Mouse (Mus musculus) myocyte (in vitro differentiated cells): Measurements from ENCODE around the gene Dysf.

Experiments
- CEBPB ChIP-seq: IDR thresholded peaks from 2 replicates; pipeline ENCODE4 v1.6.1; 2011; ENCODE audit warnings: mild to moderate bottlenecking, moderate library complexity; ENCODE audit not compliant: poor library complexity, insufficient read depth, severe bottlenecking
- MAX ChIP-seq: IDR thresholded peaks from one replicate; pipeline ENCODE4 v1.6.1; 2011; ENCODE audit warnings: low read depth, mild to moderate bottlenecking, control low read depth
- MYOD1 ChIP-seq, 3 experiments: IDR thresholded peaks; one replicate each; pipeline ENCODE4 v1.6.1; 2011; ENCODE audit warnings: control low read depth in 2 of 3, low read depth in 2 of 3, mild to moderate bottlenecking in 2 of 3, moderate library complexity in 1 of 3; ENCODE audit not compliant: insufficient read length in 2 of 3, control insufficient read depth in 1 of 3
- POLR2A ChIP-seq: IDR thresholded peaks from one replicate; pipeline ENCODE4 v1.6.1; 2011; ENCODE audit warnings: low read depth, mild to moderate bottlenecking, control low read depth, moderate library complexity; ENCODE audit not compliant: insufficient read length
- POLR2AphosphoS2 ChIP-seq: IDR thresholded peaks from one replicate; pipeline ENCODE4 v1.6.1; 2011; ENCODE audit warnings: low read depth, control low read depth; ENCODE audit not compliant: insufficient read length
- TCF12 ChIP-seq: IDR thresholded peaks from one replicate; pipeline ENCODE4 v1.6.1; 2011; ENCODE audit warnings: mild to moderate bottlenecking, control low read depth; ENCODE audit not compliant: poor library complexity, insufficient read depth, severe bottlenecking
- USF1 ChIP-seq: IDR thresholded peaks from one replicate; pipeline ENCODE4 v1.6.1; 2011; ENCODE audit warnings: low read depth, mild to moderate bottlenecking, control low read depth, moderate library complexity

DNA sequence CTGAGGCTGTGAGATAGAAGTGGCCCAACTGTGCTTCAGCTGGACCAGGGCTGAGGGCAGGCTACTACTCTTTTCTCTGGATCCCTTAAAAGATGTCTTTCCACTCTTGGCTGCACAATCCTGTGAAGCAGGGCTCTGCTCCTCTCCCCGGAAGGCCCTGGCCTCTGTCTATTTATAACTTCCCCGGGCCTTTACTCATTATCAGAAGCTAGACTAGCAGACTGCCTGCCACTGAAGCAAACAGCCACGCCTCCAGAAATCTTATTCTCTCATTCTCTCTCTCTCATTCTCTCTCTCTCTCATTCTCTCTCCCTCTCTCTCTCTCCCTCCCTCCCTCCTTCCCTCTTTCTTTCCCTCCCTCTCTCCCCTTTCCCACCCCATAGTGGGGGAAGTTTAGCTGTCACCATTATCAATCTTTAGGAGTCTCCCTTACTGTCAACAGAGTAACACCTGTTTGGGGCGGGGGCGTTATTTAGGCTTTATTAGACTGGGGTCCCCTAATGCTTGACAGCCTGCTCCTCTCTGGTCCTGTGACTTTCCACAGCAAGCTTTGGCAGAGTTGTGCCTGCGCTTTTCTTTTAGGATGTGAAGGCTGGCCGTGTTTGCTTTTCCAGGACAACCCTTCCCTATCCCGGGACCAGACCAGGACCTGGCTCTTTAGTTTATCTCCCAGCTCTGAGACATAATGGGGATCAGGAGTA, 932 bp downstream of the Dysf start:
- no peak for TF ChIP-seq USF1
- no peak for TF ChIP-seq MYOD1 (IDR thresholded peaks at IDR 0.05; ENCODE audit: control insufficient read depth in 1 of 3, insufficient read length in 2 of 3, low read depth in 2 of 3)
- TF ChIP-seq CEBPB = no peak
- TF ChIP-seq POLR2A = no peak
- no peak for TF ChIP-seq TCF12
- no peak for TF ChIP-seq POLR2AphosphoS2
- TF ChIP-seq MAX = no peak
